Mouse (Mus musculus): Measurements from ENCODE around the gene Kcnk7. TPM values are rescaled to one million over a fixed set of nuclear protein-coding genes. Genes with fewer than 3 reads are reported as not detected.
"Not testable (repeated sequence)": the region's sequence is repeated elsewhere in the genome, so short reads cannot be mapped to it uniquely, and the experiment has no call there.

The Kcnk7 gene
- total RNA-seq (2014; fragmentation: Nextera tagmentation) (not detected in 2 replicates), total RNA-seq (2017) (not detected in 2 replicates)

GRCm38 (mm10) chr19:5704163-5704800 is at the start of gene Kcnk7:
TSS of gene Kcnk7 (plus strand) at chr19:5704367.
- no peak for ATAC-seq (replicated peaks; ENCODE audit: poor library complexity, severe bottlenecking)

GRCm38 (mm10) chr19:5654720-5655298 is 49.4 kb upstream of the Kcnk7 start:
- ATAC-seq (replicated peaks; ENCODE audit: poor library complexity, severe bottlenecking): no peak

DNA sequence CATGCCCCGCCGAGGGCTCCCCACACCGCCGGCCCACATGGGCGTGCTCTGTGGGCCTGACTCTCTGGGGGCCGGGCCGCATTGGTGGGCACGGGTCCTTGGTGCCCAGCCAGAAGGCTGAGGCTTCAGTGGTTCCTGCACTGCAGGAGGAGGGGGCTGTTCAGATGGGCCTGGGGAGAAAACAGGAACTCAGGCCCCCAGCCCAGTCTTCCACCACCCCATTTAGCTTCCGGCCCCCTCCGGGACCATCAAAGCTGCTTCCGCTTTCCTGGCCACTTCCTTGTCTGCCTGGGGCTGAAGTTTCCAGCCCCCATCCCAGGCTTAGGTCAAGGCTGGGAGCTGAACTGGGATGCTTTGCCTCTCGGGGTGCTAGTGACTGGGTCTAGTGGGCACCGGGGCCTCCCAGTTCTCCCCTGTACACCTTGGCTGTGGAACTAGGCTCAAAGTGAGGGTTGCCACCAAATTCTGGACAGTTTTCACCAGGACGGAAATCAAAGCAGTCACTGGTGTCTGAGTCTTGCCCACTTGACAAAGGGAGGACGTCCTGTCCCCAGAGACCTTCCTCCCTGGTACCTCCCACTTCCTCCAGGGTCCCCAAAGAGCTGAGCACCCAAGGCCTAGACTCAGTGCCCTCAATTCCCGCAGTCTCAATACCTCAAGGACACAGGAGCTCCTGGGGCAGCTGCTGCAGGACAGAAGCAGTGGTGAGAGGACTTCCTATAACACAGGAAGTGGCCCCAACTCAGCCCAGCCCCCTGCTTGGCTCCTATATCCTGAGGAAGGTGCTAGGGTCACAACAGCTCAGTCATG is 43.0 kb upstream of the Kcnk7 start:
- peak; percentile 65 for ATAC-seq (replicated peaks; ENCODE audit: poor library complexity, severe bottlenecking)

- ATAC-seq (replicated peaks; ENCODE audit: poor library complexity, severe bottlenecking): no peak
These were observed 41.9 kb upstream of the Kcnk7 start for GRCm38 (mm10) chr19:5662310-5662709.

DNA sequence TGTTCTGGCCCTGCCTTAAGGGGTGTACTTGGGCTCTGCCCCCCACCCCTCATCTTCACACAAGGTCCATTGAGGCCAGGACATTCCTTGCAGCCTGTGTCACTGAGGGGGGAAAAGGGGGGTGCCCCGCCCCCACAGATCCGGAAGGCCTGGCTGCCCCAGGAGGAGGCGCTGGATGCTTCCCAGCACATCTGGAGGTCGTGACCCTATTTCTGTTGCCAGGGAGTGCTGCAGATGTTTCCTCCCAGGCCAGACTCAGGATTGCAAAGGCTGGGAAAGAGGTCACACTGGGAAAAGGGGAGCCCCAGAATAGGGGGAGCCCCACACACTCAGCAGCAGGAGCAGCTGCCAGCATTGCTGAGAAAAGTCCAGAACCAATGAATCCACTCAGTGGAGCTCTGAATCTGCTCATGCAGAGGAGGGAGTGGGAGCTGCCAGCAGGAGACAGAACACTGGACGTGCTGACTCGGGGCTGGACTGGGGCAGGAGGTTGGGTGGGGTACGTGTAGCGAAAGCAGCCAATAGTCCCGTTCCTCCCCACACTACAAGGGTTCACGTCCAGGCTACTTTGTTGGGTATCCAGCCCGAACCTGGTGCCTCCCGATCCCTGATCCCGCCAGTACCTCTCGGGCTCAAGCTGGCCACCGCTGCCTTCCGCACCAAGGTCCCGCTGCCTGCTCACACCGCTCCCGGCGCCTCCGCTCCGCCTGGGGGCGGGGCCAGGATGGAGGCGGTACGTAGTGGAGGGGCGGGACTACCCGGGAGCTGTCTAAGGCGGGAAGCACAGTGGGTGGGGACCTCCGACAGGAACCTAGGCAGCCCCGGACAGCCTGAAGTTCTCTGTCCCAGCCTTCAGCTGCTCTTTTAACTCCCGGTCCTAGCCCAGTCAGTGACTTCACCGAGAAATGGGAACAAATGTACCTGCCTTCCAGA is 40.9 kb upstream of the Kcnk7 start, which contains the start of gene Sipa1:
TSS of gene Sipa1 (minus strand) at position 727 of the 933 bp plus-strand sequence.
- ATAC-seq (replicated peaks; ENCODE audit: poor library complexity, severe bottlenecking): peak; percentile 80

- no peak for ATAC-seq (replicated peaks; ENCODE audit: poor library complexity, severe bottlenecking)
These were observed 39.4 kb upstream of the Kcnk7 start for GRCm38 (mm10) chr19:5664669-5665257.

DNA sequence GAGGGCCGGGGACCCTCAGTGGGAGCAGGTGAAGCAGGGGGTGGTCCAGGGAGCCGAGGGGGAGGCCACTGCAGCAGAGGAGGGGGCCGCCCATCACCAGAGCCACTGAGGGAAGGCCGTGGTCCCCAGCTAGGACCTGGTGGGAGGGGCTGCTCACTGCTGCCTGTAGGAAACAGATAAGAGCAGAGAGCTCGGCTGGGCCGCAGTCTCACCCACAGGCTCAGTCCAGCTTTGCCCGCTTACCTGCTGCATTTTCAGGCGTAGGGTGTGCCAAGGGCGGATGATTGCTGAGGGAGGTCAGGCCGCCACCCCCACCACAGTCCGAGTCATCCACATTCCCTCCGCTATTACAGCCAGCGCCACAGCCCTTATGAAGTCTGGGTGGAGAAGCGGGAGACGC is 38.7 kb upstream of the Kcnk7 start:
- no peak for ATAC-seq (replicated peaks; ENCODE audit: poor library complexity, severe bottlenecking)

DNA sequence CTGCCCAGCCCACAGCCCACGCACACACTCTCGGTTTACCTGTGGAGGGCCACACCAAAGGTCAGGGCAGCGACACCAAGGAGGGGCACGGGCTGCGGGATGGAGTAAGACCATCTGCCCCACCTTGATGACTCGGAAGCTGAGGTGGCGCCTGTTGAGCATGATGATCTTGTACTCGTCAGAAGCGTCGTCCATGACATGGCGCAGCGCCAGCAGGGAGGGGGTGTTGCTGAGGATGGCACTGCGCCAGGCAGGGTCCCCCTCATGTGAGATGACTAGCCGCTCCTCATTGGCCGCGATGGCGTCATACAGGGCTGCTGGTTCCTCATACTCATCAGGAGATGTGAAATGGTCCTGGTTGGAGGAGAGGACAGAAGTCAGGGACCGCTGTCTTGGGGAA is 37.8 kb upstream of the Kcnk7 start:
- no peak for ATAC-seq (replicated peaks; ENCODE audit: poor library complexity, severe bottlenecking)

- ATAC-seq (replicated peaks; ENCODE audit: poor library complexity, severe bottlenecking): no peak
These were observed 35.8 kb upstream of the Kcnk7 start for GRCm38 (mm10) chr19:5668372-5668771.

- no peak for ATAC-seq (replicated peaks; ENCODE audit: poor library complexity, severe bottlenecking)
These were observed 23.7 kb upstream of the Kcnk7 start for GRCm38 (mm10) chr19:5680432-5680831.

DNA sequence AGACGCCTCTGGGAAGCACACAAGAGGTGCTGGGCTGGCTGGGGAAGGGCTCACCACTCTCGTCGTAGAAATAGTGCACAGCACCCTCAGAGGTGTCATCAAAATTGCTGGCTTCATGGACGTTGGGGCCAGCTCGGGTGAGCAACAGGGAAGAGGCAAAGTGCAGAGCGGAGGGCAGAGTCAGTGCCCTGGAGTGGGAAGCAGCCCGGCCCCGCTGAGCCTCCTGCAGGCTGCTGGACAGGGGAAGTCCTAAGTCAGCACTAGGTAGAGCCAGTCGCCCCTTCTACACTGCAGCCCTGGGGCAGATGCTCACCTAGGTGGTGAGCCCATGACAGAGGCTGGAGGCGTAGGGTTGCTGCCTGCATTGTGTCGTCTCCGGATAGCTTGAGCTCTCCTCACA is 19.9 kb upstream of the Kcnk7 start:
- no peak for ATAC-seq (replicated peaks; ENCODE audit: poor library complexity, severe bottlenecking)

- no peak for ATAC-seq (replicated peaks; ENCODE audit: poor library complexity, severe bottlenecking)
These were observed 19.2 kb upstream of the Kcnk7 start for GRCm38 (mm10) chr19:5684985-5685384.

GRCm38 (mm10) chr19:5685431-5685830 is 18.7 kb upstream of the Kcnk7 start:
- ATAC-seq (replicated peaks; ENCODE audit: poor library complexity, severe bottlenecking): no peak

DNA sequence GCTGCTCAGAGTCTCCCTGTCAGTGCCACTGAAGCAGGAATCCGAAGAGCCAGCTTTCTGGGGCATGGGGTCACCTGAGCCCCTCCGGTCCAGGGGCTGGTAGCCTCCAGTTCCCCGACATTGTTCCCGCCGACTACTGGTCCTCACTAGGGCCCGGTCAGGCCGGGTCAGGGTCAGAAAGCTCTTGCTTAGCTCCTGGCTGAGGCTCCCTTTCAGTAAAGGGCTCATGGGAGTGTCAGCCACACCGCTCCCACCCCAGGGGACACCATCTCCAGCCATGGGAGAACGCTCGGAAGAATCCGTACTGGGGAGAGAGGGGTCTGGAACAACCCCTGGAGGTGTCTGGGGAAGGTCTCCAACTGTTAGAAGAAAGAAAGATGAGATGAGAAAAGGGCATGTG is 18.3 kb upstream of the Kcnk7 start:
- no peak for ATAC-seq (replicated peaks; ENCODE audit: poor library complexity, severe bottlenecking)

DNA sequence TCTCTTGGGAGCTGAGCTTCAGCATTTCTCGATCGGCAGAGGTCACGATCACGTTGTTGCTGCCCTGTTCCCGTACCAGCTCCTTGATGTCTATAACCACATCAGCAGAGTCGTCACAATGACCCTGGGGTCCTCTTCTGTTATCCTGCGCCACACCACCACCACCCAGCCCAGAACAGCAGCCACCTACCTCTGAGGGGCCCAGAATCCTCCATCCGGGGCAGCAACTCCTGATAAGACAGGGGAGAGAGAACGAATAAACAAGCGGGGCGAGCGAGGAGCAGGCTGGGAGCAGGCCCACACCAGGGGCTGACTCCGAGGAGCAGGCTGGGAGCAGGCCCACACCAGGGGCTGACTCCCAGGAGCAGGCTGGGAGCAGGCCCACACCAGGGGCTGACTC is 17.7 kb upstream of the Kcnk7 start:
- no peak for ATAC-seq (replicated peaks; ENCODE audit: poor library complexity, severe bottlenecking)

DNA sequence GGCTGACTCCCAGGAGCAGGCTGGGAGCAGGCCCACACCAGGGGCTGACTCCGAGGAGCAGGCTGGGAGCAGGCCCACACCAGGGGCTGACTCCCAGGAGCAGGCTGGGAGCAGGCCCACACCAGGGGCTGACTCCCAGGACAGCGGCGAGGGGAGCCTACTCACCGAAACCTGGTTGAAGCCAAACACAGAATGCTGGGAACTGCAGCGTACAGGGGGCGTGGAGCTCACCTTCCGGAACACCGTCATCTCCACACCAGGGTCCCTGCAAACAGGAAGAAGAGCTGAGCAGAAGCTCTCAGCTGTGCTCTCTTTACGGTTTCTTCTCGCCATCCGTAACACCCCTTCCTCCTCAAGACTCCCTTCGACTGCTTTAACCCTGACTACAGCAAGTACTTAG is 17.2 kb upstream of the Kcnk7 start:
- ATAC-seq (replicated peaks; ENCODE audit: poor library complexity, severe bottlenecking): not testable (repeated sequence)

- ATAC-seq (replicated peaks; ENCODE audit: poor library complexity, severe bottlenecking): no peak
These were observed 16.4 kb upstream of the Kcnk7 start for GRCm38 (mm10) chr19:5687738-5688137.

DNA sequence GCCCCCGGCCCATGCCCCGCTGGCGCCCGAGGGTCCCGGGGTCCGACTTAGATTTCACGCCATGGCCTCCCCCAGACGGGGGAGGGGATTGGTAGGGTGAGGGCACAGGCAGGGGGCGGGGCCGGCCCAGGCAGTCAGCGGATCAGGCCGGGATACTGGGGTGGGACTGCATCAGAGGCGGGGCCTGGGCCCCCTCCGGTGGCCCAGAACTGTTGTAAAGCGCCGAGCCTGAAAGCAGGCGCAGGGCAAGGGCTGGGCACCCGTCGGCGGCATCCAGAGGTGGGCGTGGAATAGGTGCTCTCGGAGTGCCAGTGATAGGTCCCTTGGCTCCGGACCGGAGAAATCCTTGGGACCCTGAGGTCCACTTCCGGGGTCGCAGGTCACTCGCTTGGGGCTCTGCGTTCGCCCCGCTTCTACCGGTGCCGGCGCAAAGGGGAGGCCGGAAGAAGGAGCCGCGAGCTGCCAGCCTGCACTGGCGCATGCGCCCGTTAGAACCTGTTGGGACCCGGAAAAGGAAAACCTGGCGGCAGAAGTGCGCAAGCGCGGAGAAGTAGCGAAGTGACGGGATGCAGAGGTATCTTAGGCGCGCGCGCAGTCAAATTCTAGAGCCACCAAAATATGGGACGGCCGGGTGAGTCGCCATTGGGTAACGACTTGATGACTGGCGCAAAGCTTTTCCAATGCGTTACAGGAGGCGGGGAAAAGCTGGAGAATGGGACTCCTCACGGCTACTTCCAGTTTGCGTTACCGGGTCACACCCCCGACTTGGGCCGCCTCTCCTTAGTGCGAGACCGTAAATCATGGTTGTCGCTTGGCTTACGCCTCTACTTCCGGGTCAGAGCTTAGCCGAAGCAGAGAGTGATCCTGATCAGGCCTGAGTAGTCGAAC is 15.7 kb upstream of the Kcnk7 start, which contains the start of the genes Map3k11 and Pcnx3:
TSS of gene Map3k11 (plus strand) at position 543 of the 888 bp plus-strand sequence.
TSS of gene Pcnx3 (minus strand) at position 709 of the 888 bp plus-strand sequence.
- peak; percentile 59 for ATAC-seq (replicated peaks; ENCODE audit: poor library complexity, severe bottlenecking)

GRCm38 (mm10) chr19:5689088-5689428 is 15.1 kb upstream of the Kcnk7 start:
- ATAC-seq (replicated peaks; ENCODE audit: poor library complexity, severe bottlenecking): no peak
